Mouse (Mus musculus): ENCODE measurements around the gene Mup10. TPM values are rescaled to one million over a fixed set of nuclear protein-coding genes. Genes with fewer than 3 reads are reported as not detected.
"Not testable (repeated sequence)": the region's sequence is repeated elsewhere in the genome, so short reads cannot be mapped to it uniquely, and the experiment has no call there.

The Mup10 gene
- not detected in 2 replicates for polyA plus RNA-seq (2015; fragmentation: Nextera tagmentation; extraction: Ambion mirVana)

DNA sequence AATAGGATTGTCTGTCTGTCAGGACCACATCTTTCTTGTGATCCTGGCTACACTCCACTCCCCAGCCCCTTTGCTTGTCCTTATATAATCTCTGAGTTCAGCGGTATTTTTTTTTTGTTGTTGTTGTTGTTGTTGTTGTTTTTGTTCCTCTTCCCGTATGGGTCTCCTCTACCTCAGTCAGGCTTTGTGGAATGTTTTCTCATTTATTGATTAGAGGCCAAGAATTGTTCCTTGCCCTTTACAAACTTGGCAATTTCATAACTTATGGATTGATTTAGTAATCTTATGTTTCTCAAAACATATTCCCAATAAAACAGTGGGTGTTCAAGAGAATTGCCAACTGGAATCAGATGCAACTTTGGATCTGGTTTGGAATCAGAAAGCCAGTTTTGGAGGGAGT is at the start of gene Mup10:
Gene Mup10, minus strand, starts transcription at position 101 of the 400 bp plus-strand sequence.
- not testable (repeated sequence) for H3K9ac ChIP-seq (replicated peaks); H3K4me2 ChIP-seq (replicated peaks); H3K36me3 ChIP-seq; H3K27me3 ChIP-seq; ATAC-seq; H3K4me3 ChIP-seq (replicated peaks); H3K27ac ChIP-seq; H3K4me1 ChIP-seq (replicated peaks); H3K9me3 ChIP-seq
- 81% methylated on average over 2 of the region's 2 CpGs for WGBS

Other genes starting within 250 kb of the Mup10 start
- not detected in 2 replicates for gene Mup9, start 160.2 kb downstream of the Mup10 start, polyA plus RNA-seq (2015; fragmentation: Nextera tagmentation; extraction: Ambion mirVana)
- gene Mup1, start 80.2 kb downstream of the Mup10 start, polyA plus RNA-seq (2015; fragmentation: Nextera tagmentation; extraction: Ambion mirVana): not detected in 2 replicates
- gene Mup11, start 80.2 kb upstream of the Mup10 start, polyA plus RNA-seq (2015; fragmentation: Nextera tagmentation; extraction: Ambion mirVana): not detected in 2 replicates
- not detected in 2 replicates for gene Mup12, start 159.1 kb upstream of the Mup10 start, polyA plus RNA-seq (2015; fragmentation: Nextera tagmentation; extraction: Ambion mirVana)
- not detected in 2 replicates for gene Mup22, start 239.3 kb upstream of the Mup10 start, polyA plus RNA-seq (2015; fragmentation: Nextera tagmentation; extraction: Ambion mirVana)